Mouse (Mus musculus) forebrain, embryonic 13.5 days (tissue): ENCODE data around the gene Lrit2. TPM values are rescaled to one million over a fixed set of nuclear protein-coding genes. Genes with fewer than 3 reads are reported as not detected.

Experiments
- ATAC-seq: fragments of 200-750 bp; cut with Nextera tagmentation; 2 replicates; pipeline ENCODE4 v1.8.0; 2017
- H3K27ac ChIP-seq: fragments of 300-500 bp; sonication (generic); 2 replicates; pipeline ENCODE4 v1.5.1; 2015; ENCODE audit warnings: inconsistent platforms, mild to moderate bottlenecking, moderate library complexity
- H3K27me3 ChIP-seq: fragments of 300-500 bp; sonication (generic); 2 replicates; pipeline ENCODE4 v1.6.1; 2015; ENCODE audit warnings: mild to moderate bottlenecking, inconsistent platforms
- H3K36me3 ChIP-seq: fragments of 300-500 bp; sonication (generic); 2 replicates; pipeline ENCODE4 v1.6.1; 2015; ENCODE audit warnings: mild to moderate bottlenecking, inconsistent platforms; ENCODE audit not compliant: poor library complexity, severe bottlenecking
- H3K4me1 ChIP-seq: fragments of 300-500 bp; sonication (generic); 2 replicates; pipeline ENCODE4 v1.6.1; 2015; ENCODE audit warnings: inconsistent platforms
- H3K4me2 ChIP-seq: fragments of 300-500 bp; sonication (generic); 2 replicates; pipeline ENCODE4 v1.6.1; 2015; ENCODE audit warnings: inconsistent platforms, mild to moderate bottlenecking, moderate library complexity
- H3K4me3 ChIP-seq: fragments of 300-500 bp; sonication (generic); 2 replicates; pipeline ENCODE4 v1.5.1; 2015; ENCODE audit warnings: mild to moderate bottlenecking, inconsistent platforms
- H3K9ac ChIP-seq: fragments of 300-500 bp; sonication (generic); 2 replicates; pipeline ENCODE4 v1.6.1; 2015; ENCODE audit warnings: mild to moderate bottlenecking, inconsistent platforms
- H3K9me3 ChIP-seq: fragments of 300-500 bp; sonication (generic); replicated peaks from 2 replicates; pipeline ENCODE4 v1.6.1; 2016; ENCODE audit warnings: inconsistent platforms
- WGBS: fragments of 180-500 bp; shearing (Covaris S2); methylation state at CpG from one replicate; pipeline ENCODE4 v1.1.7; 2015; 5-methylcytosine and 5-hydroxymethylcytosine counted together
- polyA plus RNA-seq: library from polyadenylated mRNA; unstranded; fragments of >200 nt; fragmentation: Nextera tagmentation; extraction: Ambion mirVana; gene quantifications from 2 replicates; pipeline ENCODE4 v1.2.1, GENCODE M21; 2015

Gene Lrit2
- polyA plus RNA-seq, 1 experiment from 2014 or later = not detected

GRCm38 (mm10) chr14:37083755-37084154, 16.0 kb downstream of the Lrit2 start:
- WGBS = 23% methylated on average over 4 of the region's 4 CpGs
- H3K4me2 ChIP-seq = no peak overlapping the region
- no peak for ATAC-seq
- H3K27me3 ChIP-seq = no peaks in the 10 kb centered on the region
- H3K9me3 ChIP-seq = no peaks in the 10 kb centered on the region
- no peak overlapping the region for H3K9ac ChIP-seq
- no peak overlapping the region for H3K27ac ChIP-seq
- no peaks in the 10 kb centered on the region for H3K36me3 ChIP-seq
- no peak overlapping the region for H3K4me3 ChIP-seq
- no peaks in the 10 kb centered on the region for H3K4me1 ChIP-seq

DNA sequence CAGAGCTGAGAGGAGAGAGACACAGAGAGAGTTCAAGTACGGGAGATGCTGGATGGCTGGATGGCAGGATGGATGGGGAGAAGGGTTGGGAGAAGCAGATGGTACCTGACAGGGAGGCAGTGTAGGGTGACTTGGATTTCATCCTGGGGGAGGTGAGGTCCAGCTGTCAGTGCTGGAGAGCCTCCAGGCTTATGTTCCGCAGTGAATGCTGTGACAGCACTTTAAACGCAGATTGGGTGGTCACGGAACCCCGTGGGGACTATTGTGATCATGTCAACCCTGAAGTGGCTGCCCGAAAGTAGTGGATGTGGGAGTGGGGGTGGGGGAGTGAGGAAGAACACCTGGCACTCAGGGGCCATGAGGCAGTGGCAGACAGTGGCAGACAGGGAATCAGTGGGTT, 26.7 kb downstream of the Lrit2 start:
- Histone ChIP-seq H3K9ac (no peak overlapping the region), H3K36me3 (no peaks in the 10 kb centered on the region), H3K4me2 (no peak overlapping the region), H3K27me3 (peaks cover 25% of the 10 kb centered on the region), H3K4me1 (peaks cover 9% of the 10 kb centered on the region), H3K4me3 (no peak overlapping the region), H3K27ac (no peak overlapping the region), H3K9me3 (no peaks in the 10 kb centered on the region)
- ATAC-seq = no peak
- WGBS = 69% methylated on average over 6 of the region's 6 CpGs

GRCm38 (mm10) chr14:37095556-37095955, 27.8 kb downstream of the Lrit2 start:
- no peak overlapping the region for H3K4me2 ChIP-seq
- ATAC-seq = no peak
- peaks cover 29% of the 10 kb centered on the region for H3K27me3 ChIP-seq
- no peak overlapping the region for H3K9ac ChIP-seq
- H3K4me1 ChIP-seq = peaks cover 9% of the 10 kb centered on the region
- no peaks in the 10 kb centered on the region for H3K9me3 ChIP-seq
- H3K4me3 ChIP-seq = no peak overlapping the region
- H3K27ac ChIP-seq = no peak overlapping the region
- no peaks in the 10 kb centered on the region for H3K36me3 ChIP-seq
- WGBS = 83% methylated on average over 4 of the region's 4 CpGs

DNA sequence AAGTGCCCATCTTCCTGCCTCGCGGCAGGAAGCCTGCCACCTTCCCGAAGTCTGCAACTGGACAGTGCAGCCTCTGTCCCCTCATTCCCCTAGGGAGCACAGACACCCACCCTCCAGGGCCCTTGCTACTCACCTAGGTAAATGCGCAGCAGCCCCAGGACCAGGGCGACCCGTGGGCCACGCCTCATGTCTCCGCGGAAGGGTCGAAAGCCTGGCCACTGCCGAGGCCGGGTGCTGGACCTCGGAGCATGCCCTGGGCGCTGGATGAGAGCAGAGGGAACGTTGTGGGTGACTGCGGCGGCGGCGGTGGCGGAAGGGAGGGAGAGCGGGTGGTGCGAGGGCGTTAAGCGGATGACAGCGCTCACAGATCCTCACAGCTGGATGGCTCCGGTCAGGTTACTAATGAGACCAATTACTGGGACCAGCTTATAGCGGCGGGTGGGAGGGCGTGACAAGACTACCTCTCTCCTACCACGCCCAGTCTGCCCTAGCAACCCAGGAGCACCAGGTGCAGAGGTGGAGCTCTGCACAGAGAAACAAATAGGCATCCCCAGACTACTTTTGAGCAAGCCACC, 30.3 kb downstream of the Lrit2 start, which contains the start of gene Cdhr1:
Gene Cdhr1 (minus strand): TSS at position 392 of the 575 bp plus-strand sequence.
- 2% methylated on average over 30 of the region's 30 CpGs for WGBS
- Histone ChIP-seq H3K9ac (peak within 1 kb of the TSS; percentile 63), H3K27ac (no peak within 1 kb of the TSS), H3K4me3 (peak within 1 kb of the TSS; percentile 41), H3K36me3 (no peaks in the 10 kb centered on the region), H3K27me3 (peaks cover 35% of the 10 kb centered on the region), H3K4me1 (peaks cover 9% of the 10 kb centered on the region), H3K9me3 (no peaks in the 10 kb centered on the region), H3K4me2 (peak within 1 kb of the TSS; percentile 77)
- ATAC-seq = peak; percentile 85

- Histone ChIP-seq H3K4me1 (peaks cover 9% of the 10 kb centered on the region), H3K27me3 (peaks cover 35% of the 10 kb centered on the region), H3K9me3 (no peaks in the 10 kb centered on the region), H3K27ac (no peak overlapping the region), H3K4me2 (no peak overlapping the region), H3K36me3 (no peaks in the 10 kb centered on the region), H3K9ac (no peak overlapping the region), H3K4me3 (no peak overlapping the region)
- ATAC-seq = no peak
- 72% methylated on average over 5 of the region's 5 CpGs for WGBS
These were observed 33.8 kb downstream of the Lrit2 start for GRCm38 (mm10) chr14:37101531-37101930.

- Histone ChIP-seq H3K27me3 (peaks cover 25% of the 10 kb centered on the region), H3K4me3 (no peak overlapping the region), H3K27ac (no peak overlapping the region), H3K4me2 (no peak overlapping the region), H3K9ac (no peak overlapping the region), H3K36me3 (no peaks in the 10 kb centered on the region), H3K9me3 (no peaks in the 10 kb centered on the region), H3K4me1 (peaks cover 9% of the 10 kb centered on the region)
- 83% methylated on average over 3 of the region's 3 CpGs for WGBS
- ATAC-seq = no peak
These were observed 34.8 kb downstream of the Lrit2 start for GRCm38 (mm10) chr14:37102484-37102883.

DNA sequence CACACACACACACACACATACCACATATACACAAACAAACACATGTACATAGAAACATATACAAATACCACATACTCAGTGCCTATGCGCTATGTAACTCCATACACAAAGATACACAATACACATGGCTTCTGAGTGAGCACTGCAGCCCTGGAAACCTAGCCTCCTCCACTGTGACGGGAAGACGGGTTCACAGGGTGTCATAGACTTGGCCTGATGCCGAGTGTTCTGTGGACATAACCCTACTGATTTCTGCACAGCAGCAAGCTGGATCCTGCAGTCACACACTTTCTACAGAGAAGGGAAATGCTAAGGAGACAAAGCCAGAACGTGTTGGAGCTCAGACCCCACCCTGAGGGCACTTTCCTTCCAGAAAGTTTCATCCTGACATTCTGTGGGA, 37.0 kb downstream of the Lrit2 start:
- 71% methylated on average over 5 of the region's 5 CpGs for WGBS
- no peak for ATAC-seq
- Histone ChIP-seq H3K27me3 (0 out of 2 replicates have a peak, but pooled peaks cover 9% of the 10 kb centered on the region), H3K4me3 (no peak overlapping the region), H3K9ac (no peak overlapping the region), H3K27ac (no peak overlapping the region), H3K9me3 (no peaks in the 10 kb centered on the region), H3K4me2 (no peak overlapping the region), H3K4me1 (no peaks in the 10 kb centered on the region), H3K36me3 (no peaks in the 10 kb centered on the region)

GRCm38 (mm10) chr14:37105846-37106245, 38.1 kb downstream of the Lrit2 start:
- Histone ChIP-seq H3K36me3 (no peaks in the 10 kb centered on the region), H3K9ac (no peak overlapping the region), H3K27me3 (0 out of 2 replicates have a peak, but pooled peaks cover 2% of the 10 kb centered on the region), H3K27ac (no peak overlapping the region), H3K9me3 (no peaks in the 10 kb centered on the region), H3K4me1 (no peaks in the 10 kb centered on the region), H3K4me3 (no peak overlapping the region), H3K4me2 (no peak overlapping the region)
- peak; percentile 33; the same call in 1 of the 2 replicates for ATAC-seq
- 47% methylated on average over 7 of the region's 7 CpGs for WGBS

GRCm38 (mm10) chr14:37109460-37109859, 41.7 kb downstream of the Lrit2 start:
- no peak overlapping the region for H3K4me2 ChIP-seq
- no peaks in the 10 kb centered on the region for H3K27me3 ChIP-seq
- no peaks in the 10 kb centered on the region for H3K36me3 ChIP-seq
- WGBS = 88% methylated on average over 8 of the region's 8 CpGs
- no peak for ATAC-seq
- H3K27ac ChIP-seq = no peak overlapping the region
- no peak overlapping the region for H3K9ac ChIP-seq
- no peaks in the 10 kb centered on the region for H3K4me1 ChIP-seq
- H3K4me3 ChIP-seq = no peak overlapping the region
- H3K9me3 ChIP-seq = no peaks in the 10 kb centered on the region

DNA sequence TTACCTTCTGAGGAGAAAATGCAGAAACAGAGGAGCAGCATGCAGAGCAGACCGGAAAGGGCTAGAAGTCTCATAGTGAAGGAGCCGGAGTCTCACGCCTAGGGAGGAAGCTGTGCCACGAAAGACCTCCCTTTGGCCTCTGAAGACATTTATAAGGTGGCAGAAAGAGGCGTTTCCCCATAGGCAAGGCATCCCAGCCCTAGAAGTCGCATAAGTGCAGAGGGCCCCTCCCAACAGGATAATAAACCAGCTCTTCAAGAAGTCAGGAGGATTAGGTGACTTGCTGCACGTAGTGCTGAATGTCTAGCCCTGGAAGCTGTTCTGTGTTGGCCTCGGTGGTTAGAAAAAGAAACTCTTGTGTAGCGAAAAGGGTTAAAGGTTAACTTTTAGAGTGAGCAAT, 42.2 kb downstream of the Lrit2 start:
- H3K36me3 ChIP-seq = no peaks in the 10 kb centered on the region
- H3K27me3 ChIP-seq = no peaks in the 10 kb centered on the region
- H3K27ac ChIP-seq = no peak overlapping the region
- H3K4me2 ChIP-seq = no peak overlapping the region
- H3K9ac ChIP-seq = no peak overlapping the region
- H3K9me3 ChIP-seq = no peaks in the 10 kb centered on the region
- H3K4me1 ChIP-seq = no peaks in the 10 kb centered on the region
- H3K4me3 ChIP-seq = no peak overlapping the region
- 81% methylated on average over 9 of the region's 9 CpGs for WGBS
- ATAC-seq = no peak

DNA sequence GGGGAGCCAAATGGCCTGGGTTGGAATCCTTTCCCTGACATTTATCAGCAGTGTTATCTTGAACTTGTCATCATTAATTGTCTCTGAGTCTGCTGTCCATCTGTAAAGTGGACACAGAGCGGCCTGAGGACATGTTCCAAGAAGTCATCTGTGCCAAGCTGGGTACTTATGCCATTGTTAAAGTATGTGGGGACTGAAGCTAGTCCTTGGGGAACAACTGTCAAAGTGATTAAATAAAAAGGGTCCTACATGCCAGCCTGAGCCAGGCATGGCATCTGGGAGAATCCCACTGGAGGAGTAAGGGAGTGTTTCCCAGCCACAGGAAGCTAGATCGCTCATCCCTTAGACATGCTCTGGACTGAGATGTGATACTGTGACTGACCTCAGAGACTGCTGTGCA, 42.7 kb downstream of the Lrit2 start:
- Histone ChIP-seq H3K36me3 (no peaks in the 10 kb centered on the region), H3K9me3 (no peaks in the 10 kb centered on the region)
- WGBS = 79% methylated on average over 2 of the region's 2 CpGs

DNA sequence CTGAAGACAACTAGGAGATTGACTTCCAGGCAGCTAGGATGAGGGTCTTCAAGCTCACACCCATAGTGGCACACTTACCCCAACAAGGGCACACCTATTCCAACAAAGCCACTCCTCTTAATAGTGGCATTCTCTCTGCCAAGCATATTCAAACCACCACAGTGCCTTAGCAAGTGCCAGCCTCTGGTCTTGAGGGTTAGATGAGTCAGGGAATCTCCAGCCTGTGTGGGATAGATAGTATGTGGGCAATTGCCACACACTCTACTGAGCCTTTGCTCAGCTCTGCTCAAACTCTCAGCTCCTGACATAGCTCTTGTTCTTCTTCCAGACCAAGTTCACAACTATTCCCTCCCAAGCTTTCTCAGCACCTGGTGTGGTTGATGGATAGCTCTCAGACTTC, 43.6 kb downstream of the Lrit2 start:
- Histone ChIP-seq H3K9ac (no peak overlapping the region), H3K36me3 (no peaks in the 10 kb centered on the region), H3K9me3 (no peaks in the 10 kb centered on the region), H3K4me1 (no peaks in the 10 kb centered on the region), H3K27ac (no peak overlapping the region), H3K4me2 (no peak overlapping the region), H3K4me3 (no peak overlapping the region), H3K27me3 (no peaks in the 10 kb centered on the region)
- no peak for ATAC-seq

More for the DNA sequence above, 42.7 kb downstream of the Lrit2 start:
- no peak overlapping the region for H3K4me3 ChIP-seq
- H3K4me2 ChIP-seq = no peak overlapping the region
- H3K27me3 ChIP-seq = no peaks in the 10 kb centered on the region
- ATAC-seq = no peak
- no peaks in the 10 kb centered on the region for H3K4me1 ChIP-seq
- no peak overlapping the region for H3K27ac ChIP-seq
- H3K9ac ChIP-seq = no peak overlapping the region

DNA sequence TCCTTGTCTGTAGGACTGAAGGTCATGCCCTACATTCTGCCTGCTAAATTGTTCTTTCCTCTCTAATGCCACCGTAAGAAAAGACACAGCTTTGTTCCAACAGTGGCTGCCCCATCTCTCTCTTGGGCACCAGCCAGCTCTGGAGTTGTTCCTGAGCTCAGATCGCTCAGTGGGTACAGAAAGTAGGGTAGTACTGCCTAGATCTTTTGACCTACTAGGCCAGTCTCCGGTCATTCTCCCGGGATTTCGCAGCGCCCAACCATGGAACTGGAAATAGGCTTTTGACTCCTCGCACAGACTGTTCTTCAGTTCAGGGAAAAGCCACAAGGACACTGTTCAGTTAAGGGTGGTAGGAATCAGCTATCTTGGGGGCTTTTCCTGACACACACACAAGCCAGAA, 45.2 kb downstream of the Lrit2 start:
- Histone ChIP-seq H3K27me3 (no peaks in the 10 kb centered on the region), H3K9me3 (no peaks in the 10 kb centered on the region), H3K4me2 (no peak overlapping the region), H3K4me1 (no peaks in the 10 kb centered on the region), H3K9ac (no peak overlapping the region), H3K27ac (no peak overlapping the region), H3K4me3 (no peak overlapping the region), H3K36me3 (0 out of 2 replicates have a peak, but pooled peaks cover 2% of the 10 kb centered on the region)
- WGBS = 93% methylated on average over 7 of the region's 7 CpGs
- no peak for ATAC-seq
